Mouse (Mus musculus): ENCODE measurements around the gene Gm21866. TPM values are rescaled to one million over a fixed set of nuclear protein-coding genes. Genes with fewer than 3 reads are reported as not detected.
"Not testable (repeated sequence)": the region's sequence is repeated elsewhere in the genome, so short reads cannot be mapped to it uniquely, and the experiment has no call there.

Gm21866 gene
- not detected in 2 replicates for polyA plus RNA-seq (2015; fragmentation: Nextera tagmentation; extraction: Ambion mirVana)

- not testable (repeated sequence) for H3K4me1 ChIP-seq (ENCODE audit: control insufficient read depth, insufficient read depth, low read length); H3K27me3 ChIP-seq (ENCODE audit: control insufficient read depth, insufficient read depth, low read depth, low read length); H3K4me3 ChIP-seq (ENCODE audit: low read depth, low read length); H3K9ac ChIP-seq (ENCODE audit: low read depth, low read length); H3K36me3 ChIP-seq (ENCODE audit: control insufficient read depth, insufficient read depth, low read length); H3K9me3 ChIP-seq (replicated peaks; ENCODE audit: control insufficient read depth, low read length, poor library complexity, severe bottlenecking); H3K27ac ChIP-seq (ENCODE audit: low read length); H3K4me2 ChIP-seq (ENCODE audit: low read length); ATAC-seq
- 91% methylated on average over 1 of the region's 3 CpGs for WGBS
Observed at GRCm38 (mm10) chrY:13465479-13465878, at the start of gene Gm21866. TSS of gene Gm21866 (minus strand) at chrY:13465579.

DNA sequence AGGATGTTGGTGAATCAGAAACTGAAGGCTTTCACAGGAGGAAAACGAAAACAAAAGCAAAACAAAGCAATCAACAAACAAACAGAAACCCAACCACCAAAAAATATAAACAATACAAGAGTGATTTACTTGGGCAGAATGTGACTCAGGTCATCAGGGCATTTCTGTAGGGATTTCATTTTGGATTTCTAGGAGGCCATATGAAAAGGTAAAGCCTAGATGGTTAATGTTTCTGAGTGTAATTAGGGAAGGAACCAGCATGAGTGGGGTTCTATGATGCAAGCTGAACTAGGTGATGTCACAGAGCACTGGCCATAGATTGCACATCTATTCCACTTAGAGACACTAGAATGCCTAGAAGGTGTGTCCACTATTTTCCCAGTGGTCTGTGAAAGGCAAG lies 28.3 kb upstream of the Gm21866 start, which contains the start of gene Gm20773:
Gene Gm20773, plus strand, starts transcription at position 301 of the 400 bp plus-strand sequence.
- H3K9me3 ChIP-seq (replicated peaks; ENCODE audit: control insufficient read depth, low read length, poor library complexity, severe bottlenecking); H3K27ac ChIP-seq (ENCODE audit: low read length); H3K4me3 ChIP-seq (ENCODE audit: low read depth, low read length); H3K36me3 ChIP-seq (ENCODE audit: control insufficient read depth, insufficient read depth, low read length); H3K9ac ChIP-seq (ENCODE audit: low read depth, low read length); H3K27me3 ChIP-seq (ENCODE audit: control insufficient read depth, insufficient read depth, low read depth, low read length); H3K4me2 ChIP-seq (ENCODE audit: low read length); ATAC-seq; H3K4me1 ChIP-seq (ENCODE audit: control insufficient read depth, insufficient read depth, low read length): not testable (repeated sequence)
- no CpG with 5 or more reads among the region's 1 CpGs for WGBS

Other genes with a start within 250 kb of the Gm21866 start
- not detected in 2 replicates for gene Gm21828, start 241.7 kb downstream of the Gm21866 start, polyA plus RNA-seq (2015; fragmentation: Nextera tagmentation; extraction: Ambion mirVana)
- gene Gm21440, start 213.2 kb downstream of the Gm21866 start, polyA plus RNA-seq (2015; fragmentation: Nextera tagmentation; extraction: Ambion mirVana): not detected in 2 replicates
- gene Gm21454, start 213.1 kb downstream of the Gm21866 start, polyA plus RNA-seq (2015; fragmentation: Nextera tagmentation; extraction: Ambion mirVana): not detected in 2 replicates
- not detected in 2 replicates for gene Gm21725, start 116.5 kb downstream of the Gm21866 start, polyA plus RNA-seq (2015; fragmentation: Nextera tagmentation; extraction: Ambion mirVana)
- not detected in 2 replicates for gene Gm20773, start 28.4 kb upstream of the Gm21866 start, polyA plus RNA-seq (2015; fragmentation: Nextera tagmentation; extraction: Ambion mirVana)

Measured in midbrain, embryonic 16.5 days (tissue).